Mouse (Mus musculus) gastrocnemius, postnatal 36 days (tissue): ENCODE measurements around the gene Slc34a1. TPM values are rescaled to one million over a fixed set of nuclear protein-coding genes. Genes with fewer than 3 reads are reported as not detected.
A peak's percentile ranks its signal among the peaks of the same experiment; 100 is the strongest.

Source experiments
- DNase-seq, 2 experiments: peaks; one replicate each; pipeline ENCODE4 v3.0.0; 2022
- intact Hi-C: fragments of 180-260 bp; cut with DNase I; formaldehyde crosslinking; loops from one replicate; pipeline ENCODE4 v1.15.1; 2025
- total RNA-seq, 2 experiments: library from RNA; stranded (reverse); gene quantifications; 2 replicates each; pipeline ENCODE4 v1.2.3; 2021

The Slc34a1 gene
- total RNA-seq, 2 experiments from 2014 or later = not detected

DNA sequence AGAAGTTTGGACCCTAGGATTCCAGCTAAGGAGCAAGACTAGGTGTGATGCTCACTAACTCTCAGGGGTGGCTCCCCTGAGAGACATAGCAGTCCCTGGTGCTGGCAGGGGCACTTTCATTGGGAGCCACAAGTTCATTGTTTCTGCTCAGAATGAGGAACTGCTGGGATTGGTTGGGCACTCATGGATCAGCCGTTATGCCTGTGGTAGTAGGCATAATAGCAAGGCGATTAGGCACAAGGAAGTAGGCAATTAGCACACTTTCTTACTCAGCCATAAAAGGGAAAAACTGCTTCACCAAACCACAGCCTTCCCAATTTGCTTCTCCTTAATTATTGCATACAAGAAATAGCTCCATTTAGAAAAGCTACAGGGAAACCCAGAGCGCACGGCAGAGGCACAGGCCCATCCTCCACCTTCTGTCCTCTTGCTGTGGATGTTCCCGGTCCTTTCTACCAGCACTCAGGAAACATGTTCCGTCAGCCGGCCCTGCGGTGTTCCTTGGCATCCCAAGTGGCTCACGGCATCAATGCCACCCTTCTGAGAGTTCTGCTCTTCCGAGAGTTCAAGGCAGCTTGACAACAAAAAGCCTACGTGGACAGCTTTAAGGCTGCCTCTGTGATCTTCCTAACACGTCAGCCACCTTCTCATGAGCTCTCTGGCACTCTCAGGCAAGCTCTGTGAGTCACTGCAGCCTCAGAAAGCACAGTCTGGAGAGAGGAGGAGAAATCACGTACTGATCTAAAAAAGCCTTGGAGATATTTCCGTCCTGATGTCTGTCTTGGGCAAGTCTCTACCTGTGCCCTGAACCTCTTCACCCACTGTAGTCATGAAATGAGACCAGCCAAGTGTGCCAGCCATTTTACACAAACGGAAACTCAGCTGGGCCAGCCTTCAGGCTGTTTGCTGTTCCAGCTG, 6.2 kb downstream of the Slc34a1 start:
- intact Hi-C loops = no loop called here

DNA sequence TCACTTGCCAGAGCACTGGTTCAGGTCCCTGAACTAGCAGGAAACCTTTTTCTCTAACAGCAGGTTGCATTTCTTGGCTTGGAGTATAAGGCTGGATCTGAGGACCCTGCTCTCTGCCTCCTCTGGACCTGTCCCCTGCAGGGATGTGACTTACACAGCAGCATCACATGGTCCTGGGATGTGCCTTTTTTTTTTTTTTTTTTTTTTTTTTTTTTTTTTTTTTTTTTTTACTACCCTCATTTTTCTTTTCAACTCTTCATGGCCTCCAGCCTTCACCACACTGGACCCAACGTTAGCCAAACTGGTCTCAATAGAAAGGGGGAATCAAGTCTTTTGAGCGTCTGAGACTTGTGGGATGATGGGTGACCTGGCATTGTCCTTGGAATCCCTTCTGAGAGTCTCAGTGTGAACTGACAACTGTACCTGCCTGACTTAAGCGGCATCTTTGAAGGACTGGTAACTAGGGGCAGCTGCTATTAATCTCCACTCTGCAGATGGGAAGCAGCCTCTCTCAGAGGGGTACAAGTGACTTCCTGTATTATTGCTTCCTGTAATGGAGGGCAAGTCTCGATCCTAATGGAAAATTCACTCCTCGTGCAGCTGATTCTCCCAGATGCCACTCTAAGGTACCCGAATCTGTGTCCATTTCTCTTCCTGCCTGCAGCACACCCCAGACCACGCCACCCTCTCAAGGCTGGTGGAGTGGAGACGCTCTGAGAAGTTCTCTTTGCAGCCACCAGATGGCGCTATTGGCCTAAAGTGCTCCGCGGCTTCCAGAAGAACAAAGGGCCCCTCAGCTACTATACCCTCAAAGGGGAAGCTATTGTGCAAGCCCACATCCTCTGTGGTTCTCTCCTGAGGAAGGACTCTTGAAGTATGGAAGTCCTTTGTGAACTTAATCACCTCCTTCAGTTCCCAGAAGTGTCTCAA, 7.1 kb downstream of the Slc34a1 start:
- intact Hi-C loops = no loop called here
- DNase-seq = peak; percentile 37 to 59

More for the DNA sequence above, 6.2 kb downstream of the Slc34a1 start:
- DNase-seq = no peak

DNA sequence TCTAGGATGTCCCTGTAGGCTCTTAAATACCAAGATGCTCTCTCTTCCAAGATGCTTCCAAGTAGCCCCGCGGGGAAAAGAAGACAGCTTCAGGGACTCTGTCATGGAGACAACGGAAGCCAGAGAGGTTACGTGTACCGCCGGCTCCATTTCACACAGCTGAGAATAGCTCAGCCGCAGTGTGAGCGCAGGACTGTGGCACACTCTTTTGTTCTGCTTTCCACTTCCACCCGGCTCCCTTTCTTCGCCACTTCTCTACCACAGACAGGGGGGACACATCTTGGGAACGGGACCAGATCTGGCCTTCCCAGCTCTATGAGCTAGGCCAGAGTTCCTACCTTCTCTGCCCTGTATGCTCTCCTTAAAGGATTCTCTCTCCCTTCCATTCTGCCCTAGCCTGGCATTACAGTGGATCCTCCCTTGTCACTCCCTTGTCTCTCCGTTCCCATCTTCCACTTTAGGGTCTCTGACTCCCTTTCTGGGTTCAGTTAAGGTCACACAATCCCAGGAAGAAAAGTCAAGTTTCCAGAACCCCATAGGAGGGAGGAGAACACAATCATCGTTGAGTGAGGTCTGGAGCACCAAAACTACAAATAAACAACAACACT, 7.9 kb downstream of the Slc34a1 start:
- intact Hi-C loops = no loop called here

DNA sequence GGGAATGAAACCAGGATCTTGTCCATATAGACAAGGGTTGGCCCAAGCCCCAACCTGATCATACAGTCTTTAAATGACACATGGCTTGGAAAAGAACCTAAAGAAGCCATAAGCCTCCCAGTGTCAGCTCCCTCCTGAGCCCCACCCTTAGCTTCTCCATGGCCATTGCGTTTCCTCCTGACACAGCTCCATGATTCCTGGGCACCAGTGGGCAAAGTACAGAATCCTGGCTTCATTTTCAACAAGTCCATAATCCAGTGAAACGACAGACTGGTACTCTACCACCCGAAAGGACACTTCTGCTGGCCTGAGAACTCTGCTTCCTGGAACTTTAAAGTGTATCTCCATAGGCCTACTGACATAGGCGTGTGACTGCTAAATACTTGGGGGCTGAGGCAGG, 9.4 kb downstream of the Slc34a1 start:
- no peak for DNase-seq
- intact Hi-C loops = no loop called here

More for the DNA sequence above, 7.9 kb downstream of the Slc34a1 start:
- no peak for DNase-seq

DNA sequence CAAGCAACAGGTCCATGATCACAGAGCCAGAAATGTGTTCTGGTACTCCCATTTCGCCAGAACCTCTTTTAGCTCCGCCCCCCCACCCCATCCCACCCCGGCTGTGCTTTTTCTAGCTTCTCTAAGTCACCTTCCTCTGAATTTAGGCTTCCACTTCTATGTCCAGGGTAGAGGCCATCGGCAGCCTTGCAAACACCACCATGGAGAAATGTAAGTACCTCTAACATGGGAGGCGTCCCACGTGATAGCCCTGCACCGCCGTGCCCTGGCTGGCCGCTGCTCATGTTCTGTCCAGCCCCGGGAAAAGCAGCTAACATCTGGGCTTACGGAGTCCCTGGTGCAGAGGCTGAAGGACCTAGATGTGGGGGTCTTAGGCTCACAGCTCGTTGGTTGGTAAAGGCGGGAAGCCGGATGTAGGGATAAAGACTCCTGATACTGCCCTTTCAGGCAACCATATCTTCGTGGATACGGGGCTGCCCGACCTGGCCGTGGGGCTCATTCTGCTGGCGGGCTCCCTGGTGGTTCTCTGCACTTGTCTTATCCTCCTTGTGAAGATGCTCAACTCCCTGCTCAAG, 10.6 kb downstream of the Slc34a1 start:
- no peak for DNase-seq
- intact Hi-C loops = loop anchor here (2.0 kb wide), 1 partner anchor 108 kb away; no protein-coding TSS in a partner anchor

DNA sequence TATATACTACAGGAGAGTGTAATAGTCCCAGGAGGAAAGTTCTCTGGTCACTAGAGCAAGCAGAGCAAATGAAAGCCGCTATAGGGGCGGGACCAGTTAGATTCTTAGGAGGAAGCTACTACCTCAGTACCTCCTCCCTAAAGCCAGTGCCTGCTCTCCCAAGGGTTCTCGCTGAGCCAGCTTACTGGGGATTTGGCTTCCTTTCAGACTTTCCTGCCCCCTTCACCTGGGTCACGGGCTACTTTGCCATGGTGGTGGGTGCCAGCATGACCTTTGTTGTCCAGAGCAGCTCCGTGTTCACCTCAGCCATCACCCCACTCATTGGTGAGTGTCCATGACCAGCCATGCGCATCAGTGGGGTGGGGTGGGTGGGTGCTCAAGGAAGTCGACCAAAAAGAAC, 13.8 kb downstream of the Slc34a1 start:
- intact Hi-C loops = no loop called here
- DNase-seq = no peak

DNA sequence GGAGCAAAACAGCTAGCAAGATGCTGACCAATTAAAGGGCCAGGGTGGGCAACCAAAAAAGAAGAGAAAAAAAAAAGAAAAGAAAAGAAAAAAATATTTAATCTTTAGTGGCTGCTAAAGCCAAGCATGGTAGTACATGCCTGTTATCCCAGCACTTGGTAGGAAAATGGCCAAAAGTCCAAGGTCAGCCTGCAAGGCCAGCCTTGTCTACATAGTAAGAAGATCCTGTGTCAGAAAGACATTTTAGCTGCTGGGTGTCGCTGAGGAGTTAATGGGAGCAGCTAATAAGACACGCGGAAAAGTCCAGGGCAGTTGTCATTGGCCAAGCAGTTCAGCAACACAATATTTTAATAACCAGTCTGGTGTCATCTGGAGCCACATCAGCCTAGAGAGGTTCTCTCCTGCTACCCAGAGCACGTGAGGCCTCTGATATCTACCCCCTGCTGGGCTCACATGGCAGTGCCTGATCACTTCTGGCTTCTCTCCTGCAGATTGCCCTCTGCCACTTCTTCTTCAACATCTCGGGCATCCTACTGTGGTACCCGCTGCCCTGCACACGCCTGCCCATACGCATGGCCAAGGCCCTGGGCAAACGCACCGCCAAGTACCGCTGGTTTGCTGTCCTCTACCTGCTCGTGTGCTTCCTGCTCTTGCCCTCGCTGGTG, 14.8 kb downstream of the Slc34a1 start:
- intact Hi-C loops = no loop called here
- no peak for DNase-seq

DNA sequence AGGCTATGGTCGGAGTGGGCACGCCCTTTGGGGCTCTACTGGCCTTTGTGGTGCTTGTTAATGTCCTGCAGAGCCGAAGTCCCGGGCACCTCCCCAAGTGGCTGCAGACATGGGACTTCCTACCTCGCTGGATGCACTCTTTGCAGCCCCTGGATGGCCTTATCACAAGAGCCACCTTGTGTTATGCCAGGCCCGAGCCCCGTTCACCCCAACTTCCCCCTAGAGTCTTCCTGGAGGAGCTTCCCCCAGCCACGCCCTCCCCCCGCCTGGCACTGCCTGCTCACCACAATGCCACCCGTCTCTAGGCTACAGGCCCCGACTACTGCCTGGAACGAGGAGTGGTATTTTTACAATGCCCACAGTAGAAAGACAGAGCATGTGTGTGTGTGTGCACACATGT, 15.3 kb downstream of the Slc34a1 start:
- intact Hi-C loops = no loop called here
- no peak for DNase-seq

DNA sequence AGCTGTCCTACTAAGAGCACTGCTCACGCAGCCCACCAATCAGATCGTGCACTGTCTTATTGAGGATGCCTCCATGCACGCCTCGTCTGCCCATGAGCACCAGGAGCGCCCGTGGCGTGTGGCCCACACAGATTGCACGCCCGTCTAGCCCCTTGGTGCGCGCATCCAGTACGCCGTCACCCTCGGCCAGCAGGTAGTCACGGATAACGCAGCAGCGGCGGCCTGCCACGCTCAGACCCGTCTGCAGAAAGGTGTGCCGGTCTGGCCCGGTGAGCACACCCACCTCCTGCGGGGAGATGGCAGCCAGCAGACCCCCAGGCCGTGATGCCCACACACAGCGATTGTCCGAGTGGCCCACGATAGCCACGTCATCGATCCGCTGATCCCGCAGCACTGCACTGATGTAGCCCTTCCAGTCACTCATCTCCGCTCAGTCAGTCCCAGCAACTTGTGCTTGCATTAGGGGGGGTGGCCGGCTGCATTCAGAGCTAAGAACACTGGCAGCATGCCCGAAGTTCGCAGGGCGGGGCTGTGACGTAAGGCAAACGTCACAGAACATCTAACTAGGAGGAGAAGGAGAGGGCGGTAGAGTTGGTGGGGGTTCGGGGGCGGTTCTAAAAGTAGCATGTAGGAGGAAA, 16.9 kb downstream of the Slc34a1 start, which contains the start of gene Pfn3:
Gene Pfn3, minus strand, starts transcription at position 490 of the 638 bp plus-strand sequence.
- intact Hi-C loops = no loop called here
- no peak for DNase-seq

DNA sequence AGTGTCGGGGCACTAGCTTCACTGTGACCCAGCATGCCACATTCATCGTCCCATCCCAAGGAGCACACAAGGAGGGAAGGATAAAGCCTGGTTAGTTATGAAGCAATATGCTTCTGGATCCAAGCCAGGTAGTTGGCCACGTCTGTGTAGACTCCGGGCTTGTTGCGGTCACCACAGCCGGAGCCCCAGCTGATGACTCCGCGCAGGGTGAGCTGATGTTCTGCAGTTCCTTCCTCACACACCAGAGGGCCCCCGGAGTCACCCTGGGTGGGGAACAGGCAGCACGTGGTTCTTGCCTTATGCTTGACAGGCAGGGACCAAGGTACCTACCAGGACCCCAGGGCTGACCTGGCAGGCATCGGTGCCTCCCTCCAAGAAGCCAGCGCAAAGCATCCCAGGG, 20.0 kb downstream of the Slc34a1 start:
- peak; percentile 86 to 89 for DNase-seq
- intact Hi-C loops = loop anchor here (2.0 kb wide), 1 partner anchor 97 kb away; no protein-coding TSS in a partner anchor

DNA sequence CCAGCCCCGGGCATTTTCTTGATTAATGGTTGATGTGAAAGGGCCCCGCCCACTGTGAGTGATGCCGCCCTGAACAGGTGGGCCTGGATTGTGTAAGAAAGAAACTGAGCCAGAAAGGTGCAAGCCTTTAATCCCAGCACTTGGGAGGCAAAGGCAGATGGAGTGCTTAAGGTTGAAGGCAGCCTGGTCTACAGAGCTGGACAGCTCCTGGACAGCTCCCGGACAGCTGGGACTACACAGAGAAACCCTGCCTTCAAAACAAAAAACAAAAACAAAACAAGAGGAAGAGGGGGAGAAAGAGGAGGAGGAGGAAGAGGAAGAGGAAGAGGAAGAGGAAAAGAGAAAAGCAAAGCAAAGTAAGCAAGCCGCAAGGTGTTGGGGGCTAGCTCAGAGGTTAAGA, 21.2 kb downstream of the Slc34a1 start:
- no peak for DNase-seq
- intact Hi-C loops = loop anchor here (2.0 kb wide), 1 partner anchor 96 kb away; no protein-coding TSS in a partner anchor

DNA sequence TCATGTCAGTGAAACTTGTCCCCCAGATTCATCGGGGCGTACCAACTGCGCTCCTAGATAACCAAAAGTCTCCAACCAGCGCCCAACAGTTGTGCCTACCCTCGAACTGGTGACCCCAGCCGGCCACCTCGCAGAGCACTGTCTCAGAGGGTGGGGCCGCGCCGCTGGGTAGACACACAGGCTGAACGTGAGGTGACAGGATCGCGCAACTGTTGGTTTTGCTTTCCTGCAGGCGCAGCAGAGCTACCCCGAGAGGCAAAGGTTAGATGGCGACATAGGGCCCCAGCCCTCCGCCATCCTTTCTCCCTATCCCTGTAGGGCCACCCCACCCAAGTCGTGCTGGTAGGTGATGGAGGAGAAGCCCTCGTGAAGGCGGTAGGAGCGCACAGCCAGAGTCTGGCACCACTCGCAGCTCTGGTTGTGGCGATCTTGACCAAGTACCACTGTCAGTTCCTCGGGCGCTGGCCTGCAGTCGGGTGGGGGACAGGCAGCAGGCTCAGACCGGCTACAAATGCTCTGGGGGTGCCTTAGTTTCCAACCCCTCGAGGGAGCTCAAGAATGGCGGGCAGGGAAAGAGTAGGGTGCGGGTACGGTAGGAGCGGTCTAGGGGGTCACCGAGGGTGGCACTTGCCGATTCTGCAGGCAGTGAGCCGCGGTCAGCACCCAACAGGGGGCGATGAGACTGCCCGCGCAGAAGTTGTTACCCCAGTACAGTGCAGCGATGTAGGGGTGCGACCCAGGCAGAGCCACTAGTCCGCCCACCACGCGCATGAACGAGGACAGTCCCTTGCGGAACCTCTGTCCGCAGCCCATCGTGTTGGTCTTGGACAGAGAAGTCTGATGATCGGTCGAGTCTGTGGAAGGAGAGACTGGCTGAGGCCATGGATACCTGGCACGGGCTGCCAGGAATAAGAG, 22.3 kb downstream of the Slc34a1 start:
- intact Hi-C loops = loop anchor here (1.0 kb wide), 1 partner anchor 49 kb away; no protein-coding TSS in a partner anchor
- DNase-seq = no peak

DNA sequence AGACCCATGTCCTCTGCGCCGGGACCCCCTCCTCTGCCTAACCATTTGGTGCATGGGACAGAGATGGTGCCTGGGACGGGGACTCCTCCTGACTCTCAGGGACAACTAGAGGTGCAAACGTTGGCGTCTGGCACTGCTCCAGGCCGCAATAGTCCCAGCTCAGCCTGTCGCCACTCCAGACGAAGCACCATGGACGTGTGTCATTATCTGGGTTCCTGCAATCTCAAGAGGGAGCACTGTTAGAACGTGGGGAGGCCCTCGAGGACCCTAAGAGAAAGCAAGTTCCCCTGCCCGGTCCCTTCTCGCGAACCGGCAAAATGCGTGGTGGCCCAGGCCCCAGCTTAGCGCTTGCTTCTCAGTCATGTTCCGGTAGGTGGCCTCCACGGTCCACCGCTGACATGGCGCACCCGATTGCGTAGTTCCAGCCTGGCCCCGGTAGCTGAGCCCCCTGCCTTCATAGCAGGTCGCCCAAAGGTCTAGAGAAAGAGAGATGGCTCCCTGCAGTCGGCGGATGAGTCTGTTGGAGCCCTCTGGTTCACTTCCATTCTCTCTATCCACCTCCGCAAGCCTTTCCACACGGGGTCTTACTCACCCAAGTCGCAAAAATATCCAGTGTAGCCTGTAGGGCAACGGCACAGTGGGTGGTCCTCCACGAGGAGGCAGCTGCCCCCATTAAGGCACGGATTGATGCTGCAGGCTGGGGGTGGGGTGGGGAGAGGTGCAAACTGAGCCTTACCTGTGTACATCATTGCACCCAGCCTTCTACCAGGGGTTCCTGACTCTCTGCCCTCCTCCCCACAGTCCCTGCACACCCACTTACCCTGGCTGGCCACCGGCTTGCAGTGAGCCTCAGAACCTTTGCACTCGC, 23.2 kb downstream of the Slc34a1 start:
- peak; percentile 69 to 73 for DNase-seq
- intact Hi-C loops = loop anchor here (1.0 kb wide), 1 partner anchor 48 kb away; no protein-coding TSS in a partner anchor

DNA sequence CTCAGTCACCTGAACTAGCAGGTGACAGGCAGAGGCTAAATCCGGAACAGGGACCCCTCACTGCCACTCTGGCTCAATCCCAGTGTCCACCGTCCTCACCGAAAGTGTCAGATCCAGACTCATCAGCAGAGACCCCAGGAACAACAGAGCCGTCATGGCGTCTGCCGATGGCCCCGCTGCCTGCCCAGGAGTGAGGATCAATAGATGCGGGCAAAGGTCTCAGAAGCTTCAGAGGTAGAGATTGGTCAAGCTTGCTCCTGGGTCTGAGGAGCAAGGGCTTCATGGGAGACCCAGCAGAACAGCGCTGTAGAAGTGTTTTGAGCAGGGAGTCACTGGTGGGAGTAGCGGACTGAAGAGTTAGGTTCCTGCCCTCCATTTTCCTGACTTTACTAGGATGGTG, 28.6 kb downstream of the Slc34a1 start, which contains the start of gene F12:
Gene F12, minus strand, starts transcription at position 181 of the 400 bp plus-strand sequence.
- DNase-seq = no peak
- intact Hi-C loops = no loop called here

DNA sequence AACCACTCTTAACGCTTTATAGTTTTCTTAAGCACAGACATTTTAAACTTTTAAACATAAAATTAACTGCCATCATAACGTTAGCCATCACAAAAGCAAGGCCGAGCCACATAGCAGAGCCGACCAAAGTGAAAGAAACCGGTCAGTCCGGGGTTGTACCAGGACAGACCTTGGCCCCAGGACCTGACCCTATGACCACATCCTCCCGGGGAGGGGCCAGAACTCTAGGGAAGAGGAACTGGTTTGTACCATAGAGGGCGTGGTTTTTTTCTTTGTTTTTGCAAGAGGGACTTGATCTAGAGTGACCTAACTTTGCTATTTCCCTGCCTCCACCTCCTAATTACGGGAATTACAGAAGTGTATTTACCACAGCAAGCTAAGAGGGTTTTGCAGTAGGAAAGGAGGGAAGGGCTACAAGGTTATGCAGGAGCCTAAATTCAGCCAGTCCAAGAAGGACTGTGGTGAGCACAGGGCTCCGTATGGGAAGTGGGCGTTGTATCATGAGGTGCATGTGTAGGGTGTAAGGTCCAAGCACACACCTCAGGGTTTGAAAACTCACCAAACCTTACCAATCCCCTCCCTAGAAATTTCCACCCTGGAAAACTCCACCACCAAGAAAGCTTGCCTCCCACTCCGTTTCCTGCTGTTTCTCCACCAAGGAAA, 31.4 kb downstream of the Slc34a1 start:
- DNase-seq = peak; percentile 53 to 69
- intact Hi-C loops = no loop called here

DNA sequence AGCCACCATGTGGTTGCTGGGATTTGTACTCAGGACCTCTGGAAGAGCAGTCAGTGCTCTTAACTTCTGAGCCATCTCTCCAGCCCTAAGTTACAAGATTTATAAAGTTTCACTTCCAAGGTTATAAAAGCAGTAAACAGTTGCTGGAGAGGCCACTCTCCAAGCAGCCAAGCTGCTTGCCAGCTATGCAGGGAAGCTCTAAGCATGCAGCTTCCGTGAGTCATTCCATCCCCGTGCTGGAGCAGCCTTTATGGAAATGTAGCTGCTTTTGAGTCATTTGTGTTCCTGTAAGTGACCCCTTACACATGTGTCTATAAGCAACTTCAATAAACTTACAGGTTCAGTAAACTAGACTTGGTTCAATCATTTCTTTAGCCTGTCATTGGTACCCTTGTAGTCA, 32.6 kb downstream of the Slc34a1 start:
- DNase-seq = no peak
- intact Hi-C loops = no loop called here
